Mouse (Mus musculus): ENCODE results near the gene Med16.

- TF ChIP-seq CTCF (IDR thresholded peaks at IDR 0.05; ENCODE audit: control insufficient read depth, insufficient read depth, insufficient replicate concordance, low read depth, low read length) (peak; percentile 83; the same call in 1 of the 2 replicates), POLR2A (IDR thresholded peaks at IDR 0.05; ENCODE audit: control insufficient read depth, low read depth, low read length) (no peak)
Measured at GRCm38 (mm10) chr10:79883297-79884084, 25.2 kb downstream of the Med16 start.

Measured in testis, adult 2 months (tissue).